Mouse (Mus musculus): ENCODE results near the gene Olfr427.
"Not testable (repeated sequence)": the region's sequence is repeated elsewhere in the genome, so short reads cannot be mapped to it uniquely, and the experiment has no call there.

DNA sequence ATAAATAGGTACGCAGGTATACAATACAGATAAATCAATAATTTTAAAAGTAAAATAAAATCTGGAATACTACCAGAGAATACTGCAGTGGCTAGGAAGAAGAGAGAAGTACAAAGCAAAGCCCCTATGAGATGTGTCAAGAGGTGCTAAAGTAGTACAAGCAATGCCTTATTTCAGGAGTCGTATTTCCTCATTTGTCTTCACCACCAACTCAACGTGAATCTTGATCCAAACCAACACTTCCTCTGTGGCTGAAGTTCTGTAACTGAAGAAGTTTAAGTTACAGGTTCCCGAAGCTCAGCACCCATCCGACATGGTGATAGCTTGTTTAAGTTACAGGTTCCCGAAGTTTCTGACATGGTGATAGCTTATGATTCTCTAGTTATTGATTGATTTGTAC, 48.5 kb upstream of the Olfr427 start:
- TF ChIP-seq CTCF, EP300 (IDR thresholded peaks at IDR 0.05): not testable (repeated sequence)

Data from lung, postnatal 0 days (tissue).